Mouse (Mus musculus) limb, embryonic 11.5 days (tissue): ENCODE results near the gene Nans. TPM values are rescaled to one million over a fixed set of nuclear protein-coding genes. Genes with fewer than 3 reads are reported as not detected.

ENCODE experiments used
- ATAC-seq: fragments of 200-750 bp; cut with Nextera tagmentation; 2 replicates; pipeline ENCODE4 v1.8.0; 2017; ENCODE audit warnings: low read depth; ENCODE audit not compliant: insufficient number of reproducible peaks, low FRiP score, low TSS enrichment
- DNase-seq: peaks from one replicate; pipeline ENCODE4 v3.0.0-alpha.2; 2015; ENCODE audit warnings: low spot score
- H3K27ac ChIP-seq: fragments of 300-500 bp; sonication (generic); replicated peaks from 2 replicates; pipeline ENCODE4 v1.5.1; 2014; ENCODE audit warnings: low read depth, mild to moderate bottlenecking, low read length
- H3K27me3 ChIP-seq: fragments of 300-500 bp; sonication (generic); 2 replicates; pipeline ENCODE4 v1.6.1; 2014; ENCODE audit warnings: mild to moderate bottlenecking, low read length, mixed read lengths; ENCODE audit not compliant: control insufficient read depth, insufficient read depth
- H3K36me3 ChIP-seq: fragments of 300-500 bp; sonication (generic); 2 replicates; pipeline ENCODE4 v1.6.1; 2014; ENCODE audit warnings: mild to moderate bottlenecking, low read length, moderate library complexity, mixed read lengths; ENCODE audit not compliant: control insufficient read depth, insufficient read depth
- H3K4me1 ChIP-seq: fragments of 300-500 bp; sonication (generic); 2 replicates; pipeline ENCODE4 v1.6.1; 2014; ENCODE audit warnings: low read length, mixed read lengths; ENCODE audit not compliant: control insufficient read depth, insufficient read depth
- H3K4me2 ChIP-seq: fragments of 300-500 bp; sonication (generic); 2 replicates; pipeline ENCODE4 v1.6.1; 2014; ENCODE audit warnings: low read depth, mild to moderate bottlenecking, moderate library complexity; ENCODE audit not compliant: severe bottlenecking
- H3K4me3 ChIP-seq: fragments of 300-500 bp; sonication (generic); 2 replicates; pipeline ENCODE4 v1.5.1; 2014; ENCODE audit warnings: low read depth, low read length
- H3K9ac ChIP-seq: fragments of 300-500 bp; sonication (generic); 2 replicates; pipeline ENCODE4 v1.6.1; 2014; ENCODE audit warnings: mild to moderate bottlenecking, low read length
- H3K9me3 ChIP-seq: fragments of 300-500 bp; sonication (generic); 2 replicates; pipeline ENCODE4 v1.6.1; 2016; ENCODE audit warnings: low read length; ENCODE audit not compliant: control insufficient read depth
- WGBS: fragments of 180-500 bp; shearing (Covaris S2); extraction: QIAGEN DNeasy Blood & Tissue Kit; methylation state at CpG from one replicate; pipeline ENCODE4 v1.1.7; 2014; 5-methylcytosine and 5-hydroxymethylcytosine counted together
- polyA plus RNA-seq: library from polyadenylated mRNA; unstranded; fragments of >200 nt; fragmentation: Nextera tagmentation; extraction: Ambion mirVana; gene quantifications from 2 replicates; pipeline ENCODE4 v1.2.1, GENCODE M21; 2014

Gene Nans
- polyA plus RNA-seq, 1 experiment from 2014 or later: 98.0 TPM

DNA sequence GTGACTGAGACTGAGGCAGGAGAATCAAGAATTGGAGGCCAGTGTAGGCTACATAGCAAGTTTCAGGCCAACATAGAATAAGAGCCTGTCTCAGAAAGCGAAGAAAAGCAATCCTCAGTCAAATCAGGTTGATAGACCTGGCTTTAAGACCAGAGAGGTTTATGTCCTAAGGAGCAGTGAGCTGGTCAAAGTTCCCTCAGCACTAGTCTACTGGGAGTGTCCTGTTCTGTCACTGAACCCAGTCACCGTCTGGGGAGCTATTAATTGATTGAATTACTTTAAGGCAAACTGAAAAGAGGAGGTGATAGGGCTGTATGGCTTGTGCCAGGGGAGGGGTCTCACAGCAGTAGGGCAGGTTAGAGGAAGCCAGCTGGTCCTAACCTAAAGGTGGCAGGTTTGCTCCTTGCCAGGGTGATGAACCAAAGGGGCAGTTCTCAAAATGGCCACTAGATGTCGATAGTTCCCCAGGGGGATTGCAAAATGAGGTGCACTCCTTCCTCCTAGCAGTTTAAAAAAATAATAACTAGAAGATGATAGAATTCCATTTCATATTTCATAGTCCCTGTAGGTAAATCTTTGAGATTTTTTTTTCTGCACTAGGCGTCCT, 8.3 kb downstream of the Nans start:
- WGBS: 47% methylated on average over 4 of the region's 4 CpGs
- H3K27ac ChIP-seq: no peak overlapping the region
- no peaks in the 10 kb centered on the region for H3K9me3 ChIP-seq
- H3K27me3 ChIP-seq: no peaks in the 10 kb centered on the region
- DNase-seq: peak; percentile 80
- H3K4me3 ChIP-seq: no peak overlapping the region
- no peak for ATAC-seq
- peaks cover 16% of the 10 kb centered on the region; the same call in 1 of the 2 replicates for H3K36me3 ChIP-seq
- no peaks in the 10 kb centered on the region for H3K4me1 ChIP-seq
- H3K4me2 ChIP-seq: no peak overlapping the region
- no peak overlapping the region for H3K9ac ChIP-seq

DNA sequence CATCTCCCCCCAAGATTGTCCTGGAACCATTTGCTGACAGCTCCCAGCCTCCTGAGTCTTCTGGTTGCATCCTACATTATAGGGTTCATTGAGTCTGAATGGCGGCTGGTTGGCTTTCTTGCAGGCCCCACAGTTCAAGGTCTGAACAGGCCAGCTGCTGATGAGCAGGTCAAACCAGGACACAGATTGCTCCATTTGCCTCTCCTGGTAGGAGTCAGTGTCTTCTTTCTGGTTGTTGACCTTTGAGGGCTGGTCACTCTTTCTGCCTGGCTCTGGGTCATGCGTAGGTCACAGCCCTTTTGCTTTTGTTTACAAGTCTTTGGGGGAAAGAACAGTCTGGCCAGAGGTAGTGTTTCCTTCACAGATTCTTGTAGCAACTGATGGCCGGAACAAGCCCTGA, 9.5 kb downstream of the Nans start:
- Histone ChIP-seq H3K27me3 (no peaks in the 10 kb centered on the region), H3K4me1 (no peaks in the 10 kb centered on the region), H3K4me2 (no peak overlapping the region), H3K9me3 (no peaks in the 10 kb centered on the region), H3K36me3 (peaks cover 16% of the 10 kb centered on the region; the same call in 1 of the 2 replicates), H3K9ac (no peak overlapping the region), H3K4me3 (no peak overlapping the region), H3K27ac (no peak overlapping the region)
- WGBS: 72% methylated on average over 3 of the region's 3 CpGs
- no peak for DNase-seq
- ATAC-seq: no peak; the same call in 1 of the 2 replicates

DNA sequence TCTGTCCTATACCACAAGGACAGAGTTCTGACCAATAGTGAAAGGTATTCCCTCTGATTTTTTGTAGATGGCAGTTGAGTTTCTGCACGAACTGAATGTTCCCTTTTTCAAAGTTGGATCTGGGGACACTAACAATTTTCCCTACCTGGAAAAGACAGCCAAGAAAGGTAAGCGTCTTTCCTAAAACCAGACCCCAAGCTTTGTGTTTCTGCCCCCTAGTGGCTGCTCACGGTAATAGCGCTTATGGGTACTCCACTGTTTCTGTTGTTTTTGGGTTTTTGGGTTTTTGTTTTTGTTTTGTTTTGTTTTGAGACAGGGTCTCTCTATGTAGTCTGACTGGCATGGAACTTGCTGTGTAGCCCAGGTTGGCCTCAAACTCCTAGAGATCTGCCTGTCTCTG, 9.9 kb downstream of the Nans start:
- 13% methylated on average over 4 of the region's 4 CpGs for WGBS
- no peak overlapping the region for H3K4me2 ChIP-seq
- no peak overlapping the region for H3K9ac ChIP-seq
- H3K27me3 ChIP-seq: no peaks in the 10 kb centered on the region
- peaks cover 16% of the 10 kb centered on the region; the same call in 1 of the 2 replicates for H3K36me3 ChIP-seq
- no peak overlapping the region for H3K27ac ChIP-seq
- no peak overlapping the region for H3K4me3 ChIP-seq
- ATAC-seq: no peak
- no peaks in the 10 kb centered on the region for H3K9me3 ChIP-seq
- H3K4me1 ChIP-seq: no peaks in the 10 kb centered on the region
- peak; percentile 63 for DNase-seq

DNA sequence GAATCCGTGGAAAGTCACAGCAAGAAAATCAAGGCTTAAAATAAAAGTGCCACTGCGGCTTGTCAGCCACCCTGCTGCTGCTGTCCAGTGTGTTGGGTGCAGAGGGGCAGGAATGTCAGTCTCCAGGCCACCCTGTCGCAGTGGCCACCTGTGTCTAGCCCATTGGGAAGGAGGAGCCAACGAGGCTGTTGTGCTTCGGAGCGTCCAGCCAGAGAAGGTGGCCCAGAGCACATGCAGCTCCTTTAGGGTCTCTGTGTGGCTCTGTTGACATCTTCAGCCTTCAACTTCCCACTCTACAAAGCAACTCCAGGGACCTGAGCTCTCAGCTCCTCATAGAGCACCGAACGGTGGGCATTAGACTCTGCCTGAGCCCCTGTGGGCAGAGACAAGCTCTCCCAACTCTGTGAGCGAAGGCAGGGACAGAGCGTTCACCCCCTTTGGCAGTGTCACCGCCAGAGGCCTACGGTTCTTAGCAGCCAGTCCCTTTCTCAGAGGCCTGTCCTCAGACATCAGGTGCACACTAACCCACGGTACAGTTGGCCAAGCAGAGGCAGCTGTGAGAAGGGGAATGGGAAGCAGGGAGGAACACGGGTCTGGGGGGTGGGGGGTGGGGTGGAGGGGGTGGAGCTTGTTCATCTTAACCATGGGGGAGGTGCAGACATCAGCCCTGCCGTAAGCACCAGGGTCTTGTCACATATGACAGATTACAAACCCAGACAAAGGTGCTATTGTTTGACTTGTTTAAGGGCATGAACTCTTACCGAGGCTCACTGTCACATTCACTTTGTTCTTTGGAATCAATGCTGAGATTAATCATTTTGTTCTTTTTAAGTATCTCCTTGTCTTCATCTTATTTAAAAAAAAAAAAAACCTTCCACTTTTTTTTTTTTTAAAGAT, 13.8 kb downstream of the Nans start:
- Histone ChIP-seq H3K27me3 (peaks cover 17% of the 10 kb centered on the region), H3K36me3 (peaks cover 12% of the 10 kb centered on the region; the same call in 1 of the 2 replicates), H3K4me3 (no peak overlapping the region), H3K4me2 (no peak overlapping the region), H3K9ac (no peak overlapping the region), H3K9me3 (no peaks in the 10 kb centered on the region), H3K4me1 (0 out of 2 replicates have a peak, but pooled peaks cover 2% of the 10 kb centered on the region), H3K27ac (no peak overlapping the region)
- DNase-seq (no peak), ATAC-seq (no peak)
- WGBS: 82% methylated on average over 16 of the region's 16 CpGs

DNA sequence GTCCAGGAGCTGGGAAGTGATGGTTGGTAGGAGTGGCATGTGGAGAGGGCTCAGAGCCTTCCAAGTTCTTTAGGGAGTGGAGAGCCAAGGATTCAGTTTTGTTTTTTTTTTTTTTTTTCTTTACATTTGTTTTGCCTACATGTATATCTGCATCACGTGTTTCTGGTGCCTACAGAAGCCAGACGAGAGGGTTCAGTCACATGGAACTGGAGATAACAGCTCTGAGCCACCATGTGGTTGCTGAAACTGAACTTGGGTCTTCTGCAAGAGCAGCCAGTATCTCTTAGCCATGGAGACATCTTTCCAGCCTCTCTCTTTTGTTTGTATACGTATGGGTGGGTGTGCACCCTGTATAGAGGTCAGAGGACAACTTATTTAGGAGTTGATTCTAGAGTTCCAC, 14.8 kb downstream of the Nans start:
- H3K4me1 ChIP-seq: 0 out of 2 replicates have a peak, but pooled peaks cover 2% of the 10 kb centered on the region
- WGBS: 78% methylated on average over 3 of the region's 3 CpGs

DNA sequence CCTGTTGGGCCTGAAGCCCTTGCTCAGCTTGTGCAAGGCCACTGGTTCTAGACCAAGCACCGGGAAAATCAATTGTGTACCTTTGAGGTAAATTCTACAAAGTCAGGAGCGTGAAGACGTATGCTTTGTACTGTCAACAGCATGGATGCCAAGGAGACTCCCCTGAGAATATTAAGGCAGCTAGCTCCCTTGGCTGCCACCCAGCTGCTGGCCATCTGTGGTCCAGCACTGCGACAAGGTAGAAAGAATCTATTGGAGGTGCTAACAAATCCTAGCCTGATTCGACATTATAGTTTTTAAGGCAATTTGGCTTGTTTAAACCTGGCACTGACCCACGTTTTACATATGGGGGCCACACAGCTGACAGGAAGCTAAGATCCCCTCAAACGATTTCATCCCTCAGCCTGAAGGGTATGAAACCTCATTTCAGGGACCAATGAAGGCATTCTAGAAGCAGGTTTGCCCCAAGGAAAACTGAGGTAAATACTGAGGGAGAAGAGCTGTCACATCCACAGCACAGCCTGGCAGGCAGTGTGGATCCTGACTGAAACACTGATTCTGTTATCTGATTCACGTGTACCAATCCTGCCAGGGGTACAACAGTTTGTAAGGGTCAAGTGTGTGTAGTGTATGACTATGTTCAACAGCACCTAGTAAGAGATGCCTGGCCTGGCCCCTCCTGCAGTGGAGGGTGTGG, 16.5 kb downstream of the Nans start:
- Histone ChIP-seq H3K9ac (no peak overlapping the region), H3K9me3 (no peaks in the 10 kb centered on the region), H3K4me3 (no peak overlapping the region), H3K4me2 (no peak overlapping the region), H3K27ac (no peak overlapping the region), H3K4me1 (0 out of 2 replicates have a peak, but pooled peaks cover 2% of the 10 kb centered on the region), H3K36me3 (peaks cover 4% of the 10 kb centered on the region; the same call in 1 of the 2 replicates), H3K27me3 (peaks cover 17% of the 10 kb centered on the region)
- DNase-seq (no peak), ATAC-seq (no peak)
- 73% methylated on average over 8 of the region's 8 CpGs for WGBS

More for the DNA sequence above, 14.8 kb downstream of the Nans start:
- H3K36me3 ChIP-seq: peaks cover 12% of the 10 kb centered on the region; the same call in 1 of the 2 replicates
- ATAC-seq (no peak), DNase-seq (no peak)
- no peak overlapping the region for H3K27ac ChIP-seq
- H3K9me3 ChIP-seq: no peaks in the 10 kb centered on the region
- H3K4me3 ChIP-seq: no peak overlapping the region
- no peak overlapping the region for H3K4me2 ChIP-seq
- no peak overlapping the region for H3K9ac ChIP-seq
- H3K27me3 ChIP-seq: peaks cover 17% of the 10 kb centered on the region

DNA sequence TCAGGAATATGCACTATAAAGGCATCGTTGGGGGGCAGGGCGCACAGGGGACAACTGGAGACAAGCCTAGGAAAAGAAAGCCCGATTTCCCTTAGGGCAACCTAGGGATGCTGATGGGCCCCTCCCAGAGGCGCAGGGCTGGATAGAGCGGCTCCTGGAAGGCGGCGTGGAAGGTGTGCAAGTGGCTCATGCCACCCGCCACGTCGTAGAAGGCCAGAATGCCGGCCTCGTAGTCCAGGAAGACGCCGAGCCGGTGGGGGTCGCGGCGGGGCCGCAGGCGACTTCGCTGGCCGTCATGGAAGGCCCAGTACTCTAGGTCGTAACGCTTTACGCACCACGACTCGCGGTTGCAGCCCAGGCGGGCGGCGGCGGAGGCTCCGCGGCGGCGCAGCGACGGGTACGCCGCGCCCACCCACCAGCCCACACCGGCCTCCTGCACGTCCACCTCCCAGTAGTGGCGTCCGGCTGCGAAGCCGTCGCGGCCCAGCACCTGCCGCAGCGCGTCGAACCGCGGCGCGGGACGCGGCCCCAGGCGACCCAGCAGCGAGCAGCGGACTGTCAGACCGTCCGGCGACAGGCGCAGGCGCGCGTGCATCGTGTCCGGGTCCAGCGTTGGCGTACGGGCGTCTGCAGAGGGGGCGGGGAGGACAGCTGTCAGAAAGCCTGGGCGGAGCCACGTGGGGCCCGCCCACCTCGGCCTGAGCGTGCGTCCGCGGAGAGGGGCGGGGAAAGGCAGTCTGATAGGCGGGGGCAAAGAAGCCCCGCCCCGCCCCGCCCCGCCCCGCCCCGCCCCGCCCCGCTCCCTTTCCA, 18.0 kb downstream of the Nans start:
- no peak overlapping the region for H3K27ac ChIP-seq
- H3K27me3 ChIP-seq: peaks cover 17% of the 10 kb centered on the region
- H3K4me2 ChIP-seq: peak overlapping the region; percentile 93
- H3K4me3 ChIP-seq: peak overlapping the region; percentile 51
- DNase-seq (peak; percentile 95), ATAC-seq (peak; percentile 93)
- H3K36me3 ChIP-seq: 0 out of 2 replicates have a peak, but pooled peaks cover 2% of the 10 kb centered on the region
- 0 out of 2 replicates have a peak, but pooled peaks cover 2% of the 10 kb centered on the region for H3K4me1 ChIP-seq
- WGBS: under 1% methylated on average over 94 of the region's 94 CpGs
- H3K9me3 ChIP-seq: no peaks in the 10 kb centered on the region
- peak overlapping the region; percentile 23; the same call in 1 of the 2 replicates for H3K9ac ChIP-seq
